Mouse (Mus musculus) hindbrain, embryonic 11.5 days (tissue): ENCODE measurements around the gene Alms1. TPM values are rescaled to one million over a fixed set of nuclear protein-coding genes. Genes with fewer than 3 reads are reported as not detected.

Source experiments
- ATAC-seq: fragments of 200-750 bp; cut with Nextera tagmentation; 2 replicates; pipeline ENCODE4 v1.8.0; 2017; ENCODE audit warnings: mild to moderate bottlenecking, moderate TSS enrichment, moderate library complexity; ENCODE audit not compliant: low FRiP score
- DNase-seq: peaks from one replicate; pipeline ENCODE4 v3.0.0-alpha.2; 2015; ENCODE audit warnings: low spot score
- H3K27ac ChIP-seq: fragments of 300-500 bp; sonication (generic); 2 replicates; pipeline ENCODE4 v1.5.1; 2014; ENCODE audit warnings: mild to moderate bottlenecking, low read depth, low read length
- H3K27me3 ChIP-seq: fragments of 300-500 bp; sonication (generic); 2 replicates; pipeline ENCODE4 v1.6.1; 2014; ENCODE audit warnings: mild to moderate bottlenecking, low read length, moderate library complexity, mixed read lengths; ENCODE audit not compliant: control insufficient read depth, insufficient read depth
- H3K36me3 ChIP-seq: fragments of 300-500 bp; sonication (generic); 2 replicates; pipeline ENCODE4 v1.6.1; 2014; ENCODE audit warnings: mild to moderate bottlenecking, low read length, moderate library complexity, mixed read lengths; ENCODE audit not compliant: control insufficient read depth, insufficient read depth
- H3K4me1 ChIP-seq: fragments of 300-500 bp; sonication (generic); replicated peaks from 2 replicates; pipeline ENCODE4 v1.6.1; 2014; ENCODE audit warnings: low read length, mixed read lengths; ENCODE audit not compliant: control insufficient read depth, insufficient read depth
- H3K4me2 ChIP-seq: fragments of 300-500 bp; sonication (generic); replicated peaks from 2 replicates; pipeline ENCODE4 v1.6.1; 2014; ENCODE audit warnings: mild to moderate bottlenecking, low read depth, low read length
- H3K4me3 ChIP-seq: fragments of 300-500 bp; sonication (generic); 2 replicates; pipeline ENCODE4 v1.5.1; 2014; ENCODE audit warnings: low read depth, low read length
- H3K9ac ChIP-seq: fragments of 300-500 bp; sonication (generic); 2 replicates; pipeline ENCODE4 v1.6.1; 2014; ENCODE audit warnings: low read depth, low read length
- H3K9me3 ChIP-seq: fragments of 300-500 bp; sonication (generic); 2 replicates; pipeline ENCODE4 v1.6.1; 2016; ENCODE audit warnings: low read length; ENCODE audit not compliant: control insufficient read depth
- WGBS: fragments of 180-500 bp; shearing (Covaris S2); extraction: QIAGEN DNeasy Blood & Tissue Kit; methylation state at CpG from one replicate; pipeline ENCODE4 v1.1.7; 2014; 5-methylcytosine and 5-hydroxymethylcytosine counted together
- polyA plus RNA-seq: library from polyadenylated mRNA; unstranded; fragments of >200 nt; fragmentation: Nextera tagmentation; extraction: Ambion mirVana; gene quantifications from 2 replicates; pipeline ENCODE4 v1.2.1, GENCODE M21; 2014

The Alms1 gene
- 7.8 and 10.4 TPM in 2 replicates for polyA plus RNA-seq

DNA sequence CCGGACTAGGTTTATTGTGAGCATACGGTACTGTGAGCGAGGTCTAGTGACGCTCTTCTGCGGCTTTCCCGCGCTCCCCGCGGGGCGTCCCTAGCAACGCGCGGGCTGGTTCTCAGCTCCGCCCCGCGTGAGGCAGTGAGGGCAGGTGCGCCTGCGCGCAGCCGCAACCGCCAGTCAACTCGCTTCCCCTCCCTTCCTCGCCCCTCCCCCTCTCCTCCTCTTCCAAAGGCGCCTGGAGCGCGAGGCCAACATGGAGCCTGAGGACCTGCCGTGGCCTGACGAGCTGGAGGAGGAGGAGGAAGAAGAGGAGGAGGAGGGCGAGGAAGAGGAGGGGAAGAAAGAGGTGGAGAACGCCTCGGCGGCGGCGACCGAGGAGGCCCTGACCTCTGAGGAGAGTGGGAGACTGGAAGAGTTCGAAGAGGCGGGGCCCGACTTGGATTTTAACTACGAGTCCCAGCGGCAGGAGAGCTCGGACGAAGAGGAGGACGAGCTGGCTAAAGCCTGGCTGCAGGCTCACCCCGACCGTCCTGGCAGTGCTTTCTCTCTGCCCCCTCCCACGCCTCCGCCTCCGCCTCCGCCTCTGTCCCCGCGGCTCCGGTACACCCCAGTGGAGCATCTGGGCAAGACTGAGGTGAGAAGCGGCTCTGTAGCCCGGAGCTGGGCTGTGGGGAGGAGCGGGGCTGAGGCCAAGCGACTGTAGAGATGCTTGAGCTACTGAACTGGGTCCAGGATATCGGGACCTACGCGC lies at the start of gene Alms1:
TSS of gene Alms1 (plus strand) at position 136 of the 748 bp plus-strand sequence.
- DNase-seq (peak; percentile 98), ATAC-seq (peak; percentile 95)
- H3K36me3 ChIP-seq, result no peaks in the 10 kb centered on the region
- no peaks in the 10 kb centered on the region for H3K9me3 ChIP-seq
- H3K9ac ChIP-seq, result peak within 1 kb of the TSS; percentile 85
- H3K4me1 ChIP-seq, result no peaks in the 10 kb centered on the region
- peak within 1 kb of the TSS; percentile 66 for H3K4me3 ChIP-seq
- under 1% methylated on average over 56 of the region's 59 CpGs for WGBS
- H3K27me3 ChIP-seq, result no peaks in the 10 kb centered on the region
- peak within 1 kb of the TSS; percentile 81 for H3K27ac ChIP-seq
- H3K4me2 ChIP-seq, result peak within 1 kb of the TSS; percentile 57

DNA sequence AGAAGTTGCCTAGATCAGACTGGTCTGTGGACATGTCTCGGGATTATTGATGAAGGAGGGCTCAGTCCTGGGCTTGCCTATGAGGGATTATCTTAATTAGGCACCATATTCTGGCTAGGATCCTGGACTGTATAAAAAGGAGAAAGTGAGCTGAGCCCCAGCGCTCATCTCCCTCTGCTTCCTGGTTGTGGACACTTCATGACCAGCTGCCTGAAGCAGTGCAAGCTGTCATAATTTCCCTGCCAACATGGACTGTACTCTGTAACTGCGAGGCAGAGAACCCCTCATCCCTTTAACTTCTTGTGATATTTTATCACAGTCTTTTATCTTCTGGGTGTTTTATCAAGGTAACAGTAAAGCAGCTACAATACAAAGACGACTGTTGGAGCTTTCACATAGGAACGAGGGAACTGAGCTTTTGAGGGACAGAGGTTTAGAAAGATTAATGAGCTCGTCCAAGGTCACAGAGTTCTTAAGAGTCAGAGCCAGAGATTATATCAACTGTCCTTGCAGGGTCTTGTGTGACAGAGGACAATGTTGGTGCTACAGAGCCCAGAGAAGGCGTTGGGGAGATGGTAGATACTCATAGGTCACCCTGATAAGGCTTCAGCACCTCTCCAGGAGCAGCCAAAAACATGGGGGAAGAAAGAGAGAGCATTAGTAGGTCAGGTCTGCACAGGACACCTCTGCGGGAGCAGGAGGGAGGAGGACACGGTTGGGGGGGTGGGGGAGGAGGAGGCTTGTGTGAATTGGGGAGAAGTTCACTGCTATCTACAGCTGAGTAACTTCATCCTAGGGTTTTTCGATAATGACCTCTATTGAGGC lies 43.8 kb upstream of the Alms1 start:
- Histone ChIP-seq H3K36me3 (no peaks in the 10 kb centered on the region), H3K9ac (no peak overlapping the region), H3K9me3 (no peaks in the 10 kb centered on the region), H3K27ac (no peak overlapping the region), H3K4me2 (no peak overlapping the region), H3K4me1 (no peaks in the 10 kb centered on the region), H3K27me3 (no peaks in the 10 kb centered on the region), H3K4me3 (no peak overlapping the region)
- WGBS, result 84% methylated on average over 10 of the region's 10 CpGs
- DNase-seq, result no peak
- no peak for ATAC-seq

DNA sequence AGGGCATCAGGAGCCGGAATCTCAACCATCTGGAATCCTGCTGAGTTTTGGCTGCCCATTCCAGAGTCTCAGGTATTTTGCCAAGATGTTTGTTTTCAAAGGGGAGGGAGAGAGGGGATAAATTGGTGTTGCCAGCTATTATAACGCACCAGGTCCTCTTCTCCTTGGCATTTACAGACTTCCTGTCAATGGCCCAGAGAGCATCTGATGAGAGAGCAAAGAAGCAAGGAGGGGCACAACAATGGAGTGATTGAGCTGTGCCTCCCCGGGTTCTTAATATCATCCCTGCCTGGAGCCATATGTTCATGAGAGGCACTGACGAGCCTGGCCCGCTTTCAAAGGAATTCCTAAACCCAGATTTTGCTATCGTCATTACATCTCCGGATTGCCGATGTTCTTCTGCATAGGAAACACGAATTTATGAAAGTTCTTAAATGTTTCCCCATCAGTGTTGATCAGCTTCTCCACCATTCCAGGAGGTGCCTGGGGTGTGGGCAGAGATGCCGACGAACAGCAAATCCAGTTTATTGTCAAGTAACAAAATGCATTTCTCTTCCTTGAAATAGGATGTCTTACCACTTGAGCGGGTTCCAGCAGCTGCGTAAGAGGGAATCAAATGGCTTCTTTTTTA lies 43.0 kb upstream of the Alms1 start:
- no peaks in the 10 kb centered on the region for H3K27me3 ChIP-seq
- no peaks in the 10 kb centered on the region for H3K9me3 ChIP-seq
- no peak overlapping the region for H3K9ac ChIP-seq
- H3K27ac ChIP-seq, result no peak overlapping the region
- 71% methylated on average over 13 of the region's 13 CpGs for WGBS
- no peak for ATAC-seq
- no peak overlapping the region for H3K4me3 ChIP-seq
- DNase-seq, result no peak
- no peak overlapping the region for H3K4me2 ChIP-seq
- H3K4me1 ChIP-seq, result no peaks in the 10 kb centered on the region
- no peaks in the 10 kb centered on the region for H3K36me3 ChIP-seq

DNA sequence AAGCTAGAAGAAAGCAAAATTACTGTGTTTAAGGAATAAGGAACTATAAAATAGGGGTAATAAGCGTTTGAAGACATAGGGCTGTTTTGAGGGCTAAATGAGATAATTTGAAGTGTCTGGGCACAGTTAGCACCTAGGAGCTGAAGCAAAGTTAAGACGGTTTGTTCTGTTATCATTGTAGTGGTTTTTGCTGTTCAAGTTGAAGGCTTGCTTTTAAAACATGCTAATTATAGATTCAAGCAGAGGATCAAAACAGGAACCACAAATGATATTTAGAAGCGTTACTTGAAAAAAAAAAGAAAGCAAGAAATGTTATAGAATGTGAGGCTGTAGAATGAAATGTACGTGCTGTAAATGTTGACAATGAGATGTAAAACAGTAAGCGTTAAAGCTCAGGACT lies 39.7 kb upstream of the Alms1 start:
- no peak for DNase-seq
- H3K9me3 ChIP-seq, result no peaks in the 10 kb centered on the region
- no peaks in the 10 kb centered on the region for H3K4me1 ChIP-seq
- H3K27me3 ChIP-seq, result no peaks in the 10 kb centered on the region
- H3K4me2 ChIP-seq, result no peak overlapping the region
- no peak overlapping the region for H3K27ac ChIP-seq
- no peaks in the 10 kb centered on the region for H3K36me3 ChIP-seq
- ATAC-seq, result no peak
- H3K4me3 ChIP-seq, result no peak overlapping the region
- H3K9ac ChIP-seq, result no peak overlapping the region
- WGBS, result 90% methylated on average over 5 of the region's 5 CpGs

DNA sequence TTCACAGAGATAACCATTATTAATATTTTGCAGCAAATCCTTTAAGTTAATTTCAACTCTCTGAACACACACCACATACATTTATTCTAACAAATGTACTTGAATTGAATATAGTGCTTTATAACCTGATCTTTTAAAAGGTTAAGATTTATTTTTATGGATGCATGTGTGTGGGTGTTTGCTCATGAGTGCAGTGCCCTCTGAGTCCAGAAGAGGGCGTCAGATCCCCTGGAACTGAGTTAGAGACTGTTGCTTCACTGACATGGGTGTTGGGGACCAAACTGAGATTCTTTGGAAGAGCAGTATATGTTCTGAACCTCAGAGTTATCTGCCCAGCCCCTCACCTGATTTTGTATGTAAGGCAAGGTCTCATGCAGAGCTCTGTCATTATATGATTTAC lies 25.0 kb upstream of the Alms1 start:
- no peaks in the 10 kb centered on the region for H3K27me3 ChIP-seq
- no peak for DNase-seq
- WGBS, result 26% methylated on average over 1 of the region's 1 CpGs
- ATAC-seq, result no peak
- H3K9me3 ChIP-seq, result no peaks in the 10 kb centered on the region
- no peak overlapping the region for H3K4me2 ChIP-seq
- H3K27ac ChIP-seq, result no peak overlapping the region
- H3K4me1 ChIP-seq, result no peaks in the 10 kb centered on the region
- no peak overlapping the region for H3K9ac ChIP-seq
- H3K4me3 ChIP-seq, result no peak overlapping the region
- no peaks in the 10 kb centered on the region for H3K36me3 ChIP-seq

DNA sequence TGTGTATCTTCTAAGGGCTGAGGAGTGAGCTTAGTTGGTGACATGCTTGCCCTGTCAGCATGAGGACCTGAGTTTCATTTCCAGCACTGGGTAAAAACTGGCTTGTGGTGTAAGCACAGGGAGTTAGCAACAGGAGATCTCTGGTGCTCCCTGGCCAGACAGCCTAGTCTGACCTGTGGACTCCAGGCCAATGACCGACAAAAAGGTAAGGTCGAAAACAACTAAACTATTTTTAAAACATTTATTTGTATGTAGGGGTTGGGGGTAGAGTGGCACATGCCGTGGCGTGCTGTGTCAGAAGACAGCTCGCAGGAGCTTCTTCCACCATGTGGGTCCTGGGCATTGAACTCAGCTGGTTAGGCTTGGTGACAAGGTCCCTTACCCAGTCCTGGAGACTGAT lies 14.5 kb upstream of the Alms1 start:
- Histone ChIP-seq H3K27me3 (no peaks in the 10 kb centered on the region), H3K36me3 (no peaks in the 10 kb centered on the region), H3K4me1 (no peaks in the 10 kb centered on the region), H3K9ac (no peak overlapping the region), H3K27ac (no peak overlapping the region), H3K4me3 (no peak overlapping the region), H3K4me2 (no peak overlapping the region), H3K9me3 (no peaks in the 10 kb centered on the region)
- 89% methylated on average over 5 of the region's 5 CpGs for WGBS
- ATAC-seq, result no peak
- DNase-seq, result no peak

DNA sequence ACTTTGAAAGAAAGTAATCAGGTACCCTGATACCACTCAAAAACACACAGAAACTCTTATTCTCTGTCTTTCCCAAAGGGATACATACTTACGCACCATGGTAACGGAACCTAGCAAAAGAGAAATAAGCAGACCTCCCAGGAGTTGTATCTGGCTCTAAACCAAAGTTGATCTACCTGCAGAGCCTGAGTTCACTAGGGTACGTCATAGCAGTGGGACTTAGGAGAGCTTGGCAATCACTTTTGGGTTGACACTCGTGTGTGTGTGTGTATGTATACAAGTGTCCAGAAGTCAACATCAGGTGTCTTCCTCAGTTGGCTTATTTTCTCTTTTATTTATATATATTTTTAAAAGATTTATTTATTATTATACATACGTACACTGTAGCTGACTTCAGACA lies 5.6 kb upstream of the Alms1 start:
- 88% methylated on average over 5 of the region's 5 CpGs for WGBS
- no peaks in the 10 kb centered on the region for H3K36me3 ChIP-seq
- H3K9me3 ChIP-seq, result no peaks in the 10 kb centered on the region
- no peak overlapping the region for H3K4me3 ChIP-seq
- DNase-seq (no peak), ATAC-seq (no peak)
- no peaks in the 10 kb centered on the region for H3K27me3 ChIP-seq
- H3K4me2 ChIP-seq, result no peak overlapping the region
- H3K4me1 ChIP-seq, result no peaks in the 10 kb centered on the region
- H3K27ac ChIP-seq, result no peak overlapping the region
- no peak overlapping the region for H3K9ac ChIP-seq

DNA sequence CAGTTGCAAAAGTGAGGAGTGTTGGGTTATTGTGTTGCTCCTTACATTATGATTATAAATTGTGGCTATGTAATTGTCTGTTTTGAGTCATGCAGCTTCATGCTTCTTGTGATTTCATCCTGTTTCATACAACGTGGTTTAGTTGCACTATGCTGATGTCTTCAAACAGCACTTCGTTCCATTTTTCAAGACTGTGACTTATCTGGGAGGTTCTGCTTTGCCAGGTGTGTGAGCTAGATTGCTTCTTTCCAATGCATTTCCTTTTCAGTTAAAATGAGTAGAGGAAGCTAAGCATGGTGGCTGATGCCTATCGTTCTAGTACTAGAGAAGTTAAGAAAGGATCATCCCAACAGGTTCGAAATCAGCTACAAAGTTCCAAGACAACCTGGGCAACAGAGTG lies 2.7 kb upstream of the Alms1 start:
- no peaks in the 10 kb centered on the region for H3K9me3 ChIP-seq
- no peak for DNase-seq

More for the DNA sequence above, 2.7 kb upstream of the Alms1 start:
- Histone ChIP-seq H3K27me3 (no peaks in the 10 kb centered on the region), H3K9ac (no peak overlapping the region), H3K36me3 (no peaks in the 10 kb centered on the region), H3K4me2 (no peak overlapping the region), H3K4me1 (no peaks in the 10 kb centered on the region), H3K27ac (no peak overlapping the region), H3K4me3 (no peak overlapping the region)
- 93% methylated on average over 4 of the region's 4 CpGs for WGBS
- no peak for ATAC-seq
